Mouse (Mus musculus): ENCODE results near the gene Gga2.

The Gga2 gene

GRCm38 (mm10) chr7:122012370-122012769 is 8.7 kb downstream of the Gga2 start:
- CTCF ChIA-PET = no interaction called here

- CTCF ChIA-PET = no interaction called here
Observed at GRCm38 (mm10) chr7:122000396-122000795, 20.6 kb downstream of the Gga2 start.

- CTCF ChIA-PET = no interaction called here
Observed at GRCm38 (mm10) chr7:121995961-121996360, 25.1 kb downstream of the Gga2 start.

- CTCF ChIA-PET = interaction anchor here (0.6 to 1.5 kb wide), 2 partner anchors 37 to 40 kb away, joined by 3 to 4 read pairs; partner anchors contain the start of gene Gga2
Observed at GRCm38 (mm10) chr7:121981307-121981871, 39.6 kb downstream of the Gga2 start, which contains the start of gene Cog7. Gene Cog7, minus strand, starts transcription at chr7:121981711.

- CTCF ChIA-PET = no interaction called here
Observed at GRCm38 (mm10) chr7:121975031-121975430, 46.0 kb downstream of the Gga2 start.

- CTCF ChIA-PET = interaction anchor here (0.9 kb wide), 1 partner anchor 1255 kb away, joined by 4 read pairs; no protein-coding TSS in a partner anchor
Observed at GRCm38 (mm10) chr7:121971698-121972097, 49.3 kb downstream of the Gga2 start.

GRCm38 (mm10) chr7:121970250-121970649 is 50.8 kb downstream of the Gga2 start:
- CTCF ChIA-PET = no interaction called here

GRCm38 (mm10) chr7:121968816-121969215 is 52.2 kb downstream of the Gga2 start:
- CTCF ChIA-PET = no interaction called here

GRCm38 (mm10) chr7:121968242-121968641 is 52.8 kb downstream of the Gga2 start:
- CTCF ChIA-PET = interaction anchor here (0.6 kb wide), 1 partner anchor 12 kb away, joined by 9 read pairs; no protein-coding TSS in a partner anchor

- CTCF ChIA-PET = no interaction called here
Observed at GRCm38 (mm10) chr7:121966169-121966568, 54.9 kb downstream of the Gga2 start.

GRCm38 (mm10) chr7:121963883-121964398 is 57.1 kb downstream of the Gga2 start:
- CTCF ChIA-PET = interaction anchor here (0.7 kb wide), 1 partner anchor 141 kb away, joined by 4 read pairs; no protein-coding TSS in a partner anchor

- CTCF ChIA-PET = no interaction called here
Observed at GRCm38 (mm10) chr7:121962571-121962959, 58.5 kb downstream of the Gga2 start.

GRCm38 (mm10) chr7:121961913-121962570 is 59.0 kb downstream of the Gga2 start:
- CTCF ChIA-PET = no interaction called here

- CTCF ChIA-PET = no interaction called here
Observed at GRCm38 (mm10) chr7:121955802-121956201, 65.2 kb downstream of the Gga2 start.

- CTCF ChIA-PET = no interaction called here
Observed at GRCm38 (mm10) chr7:121954891-121955669, 65.9 kb downstream of the Gga2 start.

GRCm38 (mm10) chr7:121947513-121947912 is 73.5 kb downstream of the Gga2 start:
- CTCF ChIA-PET = interaction anchor here (0.5 to 0.7 kb wide), 2 partner anchors 10 to 45 kb away, joined by 4 to 5 read pairs; no protein-coding TSS in a partner anchor

GRCm38 (mm10) chr7:121946196-121946595 is 74.8 kb downstream of the Gga2 start:
- CTCF ChIA-PET = no interaction called here

- CTCF ChIA-PET = no interaction called here
Observed at GRCm38 (mm10) chr7:121942371-121942770, 78.7 kb downstream of the Gga2 start.

GRCm38 (mm10) chr7:121941640-121942039 is 79.4 kb downstream of the Gga2 start:
- CTCF ChIA-PET = no interaction called here

- CTCF ChIA-PET = interaction anchor here (0.7 kb wide), 1 partner anchor 279 kb away, joined by 3 read pairs; no protein-coding TSS in a partner anchor
Observed at GRCm38 (mm10) chr7:121941016-121941415, 80.0 kb downstream of the Gga2 start.

- CTCF ChIA-PET = no interaction called here
Observed at GRCm38 (mm10) chr7:121939729-121940128, 81.3 kb downstream of the Gga2 start.

GRCm38 (mm10) chr7:121939244-121939643 is 81.8 kb downstream of the Gga2 start:
- CTCF ChIA-PET = no interaction called here

Data from spleen, embryonic (tissue).